Mouse (Mus musculus): ENCODE data around the gene Shld2.

- TF ChIP-seq CTCF (IDR thresholded peaks at IDR 0.05; ENCODE audit: low read depth, low read length) (no peak), POLR2A (IDR thresholded peaks at IDR 0.05; ENCODE audit: borderline replicate concordance, low read depth, low read length) (no peak)
These were observed 100.4 kb downstream of the Shld2 start for GRCm38 (mm10) chr14:34209942-34210341.
